Mouse (Mus musculus): ENCODE data around the gene Kdelr2. TPM values are rescaled to one million over a fixed set of nuclear protein-coding genes. Genes with fewer than 3 reads are reported as not detected.

Kdelr2 gene
- total and polyA plus RNA-seq, 3 experiments, result 80.5 to 94.4 TPM; not detected in 1

DNA sequence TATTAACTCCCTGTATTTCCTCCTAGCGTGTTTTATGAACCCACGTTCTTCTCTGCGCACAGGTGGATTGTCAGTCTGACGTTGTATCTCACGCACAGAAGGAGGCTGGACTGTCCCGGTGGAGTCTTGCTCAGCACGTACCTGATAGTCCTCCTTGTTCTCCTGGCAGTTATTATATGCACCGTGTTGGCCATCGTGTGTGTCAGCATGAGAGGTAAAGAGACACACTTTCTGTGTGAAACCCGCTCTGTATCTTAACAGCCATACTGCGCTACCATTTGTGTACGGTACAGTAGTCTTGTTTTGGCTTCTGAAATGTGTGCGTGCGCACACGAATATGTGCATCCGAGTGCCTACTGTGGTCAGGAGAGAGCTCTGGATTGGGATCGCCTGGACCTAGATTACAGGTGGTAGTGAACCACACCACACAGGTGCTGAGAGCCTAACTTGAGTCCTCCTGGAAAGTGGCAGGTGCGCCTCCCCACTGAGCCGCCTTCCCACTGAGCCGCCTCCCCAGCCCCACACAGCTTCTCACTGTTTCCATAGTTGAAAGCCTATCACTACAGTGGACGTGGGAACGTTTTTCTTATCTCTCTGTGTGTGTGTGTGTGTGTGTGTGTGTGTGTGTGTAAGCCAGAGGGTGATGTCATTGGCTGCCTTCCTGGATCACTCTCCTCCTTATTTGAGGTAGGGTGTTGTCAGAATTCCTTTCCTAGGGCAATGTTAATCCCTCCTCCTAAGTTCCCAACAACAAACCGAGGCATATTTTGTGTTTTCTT lies 63.4 kb downstream of the Kdelr2 start:
- Histone ChIP-seq H3K4me3 (ENCODE audit: control insufficient read depth in 1 of 2, insufficient read depth in 1 of 2, low read depth in 2 of 2, low read length in 2 of 2) (no peak overlapping the region), H3K27ac (ENCODE audit: control insufficient read depth, low read depth, low read length) (no peak overlapping the region), H3K27me3 (ENCODE audit: control insufficient read depth in 1 of 2, insufficient read depth in 2 of 2, low read length in 2 of 2) (no peaks in the 10 kb centered on the region), H3K79me2 (ENCODE audit: control insufficient read depth, insufficient read depth, low read length, poor library complexity) (peaks cover 13% of the 10 kb centered on the region), H3K9me3 (replicated peaks; ENCODE audit: insufficient read depth, low read length) (no peaks in the 10 kb centered on the region), H3K4me1 (ENCODE audit: control insufficient read depth in 1 of 2, insufficient read depth in 2 of 2, low read length in 2 of 2) (peaks cover 15 to 24% of the 10 kb centered on the region in 2 experiments), H3K9ac (ENCODE audit: control insufficient read depth, low read depth, low read length, poor library complexity, severe bottlenecking) (no peak overlapping the region), H3K36me3 (ENCODE audit: control insufficient read depth in 1 of 2, insufficient read depth in 2 of 2, low read length in 2 of 2) (peaks cover 2 to 17% of the 10 kb centered on the region in 2 experiments)
- TF ChIP-seq MYC (IDR thresholded peaks at IDR 0.05; ENCODE audit: low read depth, low read length) (no peak), TAL1 (IDR thresholded peaks at IDR 0.05; ENCODE audit: low read length) (no peak), USF2 (IDR thresholded peaks at IDR 0.05; ENCODE audit: borderline replicate concordance in 1 of 2, insufficient read depth in 1 of 2, low read depth in 1 of 2, low read length in 2 of 2) (no peak), NRF1 (IDR thresholded peaks at IDR 0.05; ENCODE audit: insufficient read depth, low read depth, low read length, poor library complexity, severe bottlenecking) (no peak), ZKSCAN1 (IDR thresholded peaks at IDR 0.05; ENCODE audit: low read depth, low read length) (no peak)
- DNase-seq (ENCODE audit: low read depth, low spot score), result no peak

DNA sequence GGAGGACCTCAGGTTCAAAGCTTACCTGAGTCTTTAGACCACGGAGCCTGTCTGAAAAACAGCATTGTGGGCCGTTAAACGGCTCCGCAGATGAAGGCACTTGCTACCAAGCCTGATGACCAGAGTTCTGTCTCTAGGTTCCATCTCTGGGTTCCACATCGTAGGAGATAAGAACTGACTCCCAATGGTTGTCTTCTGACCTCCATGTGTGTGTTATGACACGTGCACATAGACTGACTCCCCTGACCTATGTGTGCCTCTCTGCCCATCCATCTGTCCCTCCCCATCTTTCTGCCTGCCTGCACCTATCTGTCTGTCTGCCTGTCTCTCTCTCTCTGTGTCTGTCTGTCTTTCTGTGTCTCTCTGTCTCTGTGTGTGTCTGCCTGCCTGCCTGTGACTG lies 64.3 kb downstream of the Kdelr2 start:
- Histone ChIP-seq H3K4me3 (ENCODE audit: control insufficient read depth in 1 of 2, insufficient read depth in 1 of 2, low read depth in 2 of 2, low read length in 2 of 2) (no peak overlapping the region), H3K27ac (ENCODE audit: control insufficient read depth, low read depth, low read length) (no peak overlapping the region), H3K79me2 (ENCODE audit: control insufficient read depth, insufficient read depth, low read length, poor library complexity) (peaks cover 13% of the 10 kb centered on the region), H3K4me1 (ENCODE audit: control insufficient read depth in 1 of 2, insufficient read depth in 2 of 2, low read length in 2 of 2) (peaks cover 12 to 22% of the 10 kb centered on the region in 2 experiments), H3K9ac (ENCODE audit: control insufficient read depth, low read depth, low read length, poor library complexity, severe bottlenecking) (no peak overlapping the region), H3K36me3 (ENCODE audit: control insufficient read depth in 1 of 2, insufficient read depth in 2 of 2, low read length in 2 of 2) (peaks cover 3 to 17% of the 10 kb centered on the region in 2 experiments), H3K9me3 (replicated peaks; ENCODE audit: insufficient read depth, low read length) (no peaks in the 10 kb centered on the region), H3K27me3 (ENCODE audit: control insufficient read depth in 1 of 2, insufficient read depth in 2 of 2, low read length in 2 of 2) (no peaks in the 10 kb centered on the region)
- DNase-seq (ENCODE audit: low read depth, low spot score), result no peak
- TF ChIP-seq USF2 (IDR thresholded peaks at IDR 0.05; ENCODE audit: borderline replicate concordance in 1 of 2, insufficient read depth in 1 of 2, low read depth in 1 of 2, low read length in 2 of 2) (no peak), POLR2AphosphoS2 (IDR thresholded peaks at IDR 0.05; ENCODE audit: low read length) (no peak)

DNA sequence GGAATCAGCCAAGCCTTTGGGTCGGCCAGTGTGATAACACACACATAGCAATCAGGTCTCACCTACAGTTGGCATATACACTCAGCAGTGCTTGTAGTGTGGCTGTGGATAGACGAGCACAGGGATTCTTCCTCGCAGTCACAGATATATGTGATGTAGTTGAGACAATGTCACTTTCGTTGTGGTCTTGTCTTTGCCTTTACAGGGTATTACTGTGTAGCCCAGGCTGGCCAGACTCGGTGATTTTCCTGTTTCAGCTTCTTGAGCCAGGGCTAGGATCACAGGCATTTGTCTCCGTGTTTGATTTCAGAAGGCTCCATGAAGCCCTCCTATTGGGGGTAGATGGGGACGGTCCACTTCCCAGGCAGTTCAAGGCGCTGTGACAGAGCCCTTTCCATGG lies 66.0 kb downstream of the Kdelr2 start:
- H3K9me3 ChIP-seq (replicated peaks; ENCODE audit: insufficient read depth, low read length), result no peaks in the 10 kb centered on the region
- no peak for DNase-seq (ENCODE audit: low read depth, low spot score)
- TF ChIP-seq ZKSCAN1 (IDR thresholded peaks at IDR 0.05; ENCODE audit: low read depth, low read length), result no peak
- no peak for TF ChIP-seq MAX (IDR thresholded peaks at IDR 0.05; ENCODE audit: low read length)
- no peak for TF ChIP-seq MYC (IDR thresholded peaks at IDR 0.05; ENCODE audit: low read depth, low read length)
- no peak for TF ChIP-seq SMC3 (IDR thresholded peaks at IDR 0.05; ENCODE audit: low read depth, low read length)
- no peak for TF ChIP-seq ZC3H11A (IDR thresholded peaks at IDR 0.05; ENCODE audit: low read depth, low read length)
- no peak for TF ChIP-seq CHD1 (IDR thresholded peaks at IDR 0.05; ENCODE audit: low read depth, low read length)
- TF ChIP-seq JUND (IDR thresholded peaks at IDR 0.05; ENCODE audit: low read depth, low read length), result no peak
- no peak for TF ChIP-seq MXI1 (IDR thresholded peaks at IDR 0.05; ENCODE audit: low read depth, low read length)
- TF ChIP-seq POLR2A (IDR thresholded peaks at IDR 0.05; ENCODE audit: control insufficient read depth in 1 of 2, insufficient read depth in 1 of 2, low read depth in 1 of 2, low read length in 2 of 2, poor library complexity in 1 of 2), result no peak
- no peak for TF ChIP-seq ZMIZ1 (IDR thresholded peaks at IDR 0.05; ENCODE audit: low read depth, low read length)
- no peak for TF ChIP-seq GATA1 (IDR thresholded peaks at IDR 0.05; ENCODE audit: low read depth, low read length)
- no peak for TF ChIP-seq NRF1 (IDR thresholded peaks at IDR 0.05; ENCODE audit: insufficient read depth, low read depth, low read length, poor library complexity, severe bottlenecking)
- TF ChIP-seq CHD2 (IDR thresholded peaks at IDR 0.05; ENCODE audit: low read length), result no peak
- TF ChIP-seq POLR2AphosphoS2 (IDR thresholded peaks at IDR 0.05; ENCODE audit: low read length), result no peak
- no peak for TF ChIP-seq UBTF (IDR thresholded peaks at IDR 0.05; ENCODE audit: borderline replicate concordance, insufficient read depth, low read depth, low read length)
- H3K9ac ChIP-seq (ENCODE audit: control insufficient read depth, low read depth, low read length, poor library complexity, severe bottlenecking), result no peak overlapping the region
- peaks cover 11% of the 10 kb centered on the region for H3K79me2 ChIP-seq (ENCODE audit: control insufficient read depth, insufficient read depth, low read length, poor library complexity)
- no peak overlapping the region for H3K4me3 ChIP-seq (ENCODE audit: control insufficient read depth in 1 of 2, insufficient read depth in 1 of 2, low read depth in 2 of 2, low read length in 2 of 2)
- H3K36me3 ChIP-seq (ENCODE audit: control insufficient read depth in 1 of 2, insufficient read depth in 2 of 2, low read length in 2 of 2), result peaks cover 4 to 17% of the 10 kb centered on the region in 2 experiments
- peaks cover 10 to 19% of the 10 kb centered on the region in 2 experiments for H3K4me1 ChIP-seq (ENCODE audit: control insufficient read depth in 1 of 2, insufficient read depth in 2 of 2, low read length in 2 of 2)
- no peaks in the 10 kb centered on the region for H3K27me3 ChIP-seq (ENCODE audit: control insufficient read depth in 1 of 2, insufficient read depth in 2 of 2, low read length in 2 of 2)
- no peak overlapping the region for H3K27ac ChIP-seq (ENCODE audit: control insufficient read depth, low read depth, low read length)

Measured in MEL (cell line).